Mouse (Mus musculus): ENCODE data around the gene Mxd1. TPM values are rescaled to one million over a fixed set of nuclear protein-coding genes. Genes with fewer than 3 reads are reported as not detected.

The Mxd1 gene
- polyA plus RNA-seq, 1 experiment from 2014 or later, result 11.5 TPM

DNA sequence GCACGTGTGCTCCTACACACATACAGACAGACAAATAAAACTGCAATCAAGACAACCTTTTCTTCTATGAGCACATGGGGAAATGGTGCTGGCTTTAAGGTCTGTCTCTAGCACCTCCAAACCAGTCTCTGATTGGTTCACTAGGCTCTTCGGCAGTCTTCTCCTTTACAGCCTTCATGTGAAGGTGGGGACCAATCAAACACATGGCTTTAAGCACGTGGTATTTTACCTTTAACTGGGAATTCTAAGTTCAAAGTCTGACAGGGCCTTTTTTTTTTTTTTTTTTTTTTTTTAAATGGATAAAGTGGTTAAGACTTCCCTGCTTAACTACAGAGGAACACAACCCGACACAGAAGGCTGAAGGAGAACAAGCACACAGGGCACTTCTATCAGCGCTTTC is 3.9 kb downstream of the Mxd1 start:
- 79% methylated on average over 5 of the region's 5 CpGs for WGBS
- DNase-seq (ENCODE audit: low spot score) (no peak), ATAC-seq (replicated peaks; ENCODE audit: low FRiP score) (no peak)
- Histone ChIP-seq H3K4me1 (replicated peaks; ENCODE audit: control insufficient read depth, insufficient read depth, low read length) (peaks cover 18% of the 10 kb centered on the region), H3K9me3 (ENCODE audit: control insufficient read depth, low read length) (no peaks in the 10 kb centered on the region), H3K36me3 (ENCODE audit: control insufficient read depth, insufficient read depth, low read length) (peaks cover 15% of the 10 kb centered on the region; the same call in 1 of the 2 replicates), H3K9ac (ENCODE audit: low read depth, low read length) (no peak overlapping the region), H3K27me3 (replicated peaks; ENCODE audit: control insufficient read depth, insufficient read depth, low read length) (no peaks in the 10 kb centered on the region), H3K27ac (ENCODE audit: low read depth, low read length) (no peak overlapping the region), H3K4me2 (no peak overlapping the region), H3K4me3 (ENCODE audit: low read depth, low read length) (no peak overlapping the region)

DNA sequence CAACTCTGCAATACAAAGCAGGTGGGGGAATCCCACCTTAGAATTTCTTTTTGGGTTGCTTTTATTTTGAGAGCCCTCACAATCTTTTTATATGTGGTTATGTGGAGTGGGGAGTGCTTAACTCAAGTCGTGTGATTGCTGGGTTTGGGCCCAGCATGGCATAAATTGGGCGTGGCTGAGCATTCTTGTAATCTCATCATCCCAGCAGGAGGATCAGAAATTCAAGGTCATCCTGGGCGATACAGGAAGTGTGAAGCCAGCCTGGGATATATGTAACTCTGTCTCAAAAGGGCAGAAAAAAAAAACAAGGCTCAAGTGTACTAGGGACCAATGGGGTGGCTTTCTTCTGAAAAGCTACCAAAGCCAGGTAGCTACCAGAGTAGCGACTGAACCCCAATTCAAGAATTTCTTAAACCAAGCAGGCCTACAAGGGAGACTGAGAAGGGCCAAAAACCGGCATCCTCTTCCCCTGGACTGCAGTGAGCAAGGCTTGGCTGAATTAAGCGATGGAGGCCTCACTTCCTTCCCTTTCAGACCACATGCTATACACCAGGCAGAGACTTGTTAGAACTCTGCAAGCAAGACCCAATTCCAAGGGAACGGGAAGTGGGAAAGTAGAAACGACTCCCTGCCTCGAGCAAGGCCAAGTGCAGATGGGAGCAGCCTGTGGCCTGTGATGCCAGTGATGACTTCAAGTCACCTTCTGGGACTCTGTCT is 8.6 kb downstream of the Mxd1 start:
- ATAC-seq (replicated peaks; ENCODE audit: low FRiP score) (peak; percentile 66), DNase-seq (ENCODE audit: low spot score) (no peak)
- Histone ChIP-seq H3K36me3 (ENCODE audit: control insufficient read depth, insufficient read depth, low read length) (peaks cover 10% of the 10 kb centered on the region; the same call in 1 of the 2 replicates), H3K4me3 (ENCODE audit: low read depth, low read length) (no peak overlapping the region), H3K27ac (ENCODE audit: low read depth, low read length) (no peak overlapping the region), H3K9me3 (ENCODE audit: control insufficient read depth, low read length) (no peaks in the 10 kb centered on the region), H3K4me1 (replicated peaks; ENCODE audit: control insufficient read depth, insufficient read depth, low read length) (peaks cover 10% of the 10 kb centered on the region; the same call in 1 of the 2 replicates), H3K4me2 (no peak overlapping the region), H3K27me3 (replicated peaks; ENCODE audit: control insufficient read depth, insufficient read depth, low read length) (no peaks in the 10 kb centered on the region), H3K9ac (ENCODE audit: low read depth, low read length) (0 out of 2 replicates have a peak overlapping the region, but pooled peaks have one; percentile 17)
- 54% methylated on average over 9 of the region's 9 CpGs for WGBS

DNA sequence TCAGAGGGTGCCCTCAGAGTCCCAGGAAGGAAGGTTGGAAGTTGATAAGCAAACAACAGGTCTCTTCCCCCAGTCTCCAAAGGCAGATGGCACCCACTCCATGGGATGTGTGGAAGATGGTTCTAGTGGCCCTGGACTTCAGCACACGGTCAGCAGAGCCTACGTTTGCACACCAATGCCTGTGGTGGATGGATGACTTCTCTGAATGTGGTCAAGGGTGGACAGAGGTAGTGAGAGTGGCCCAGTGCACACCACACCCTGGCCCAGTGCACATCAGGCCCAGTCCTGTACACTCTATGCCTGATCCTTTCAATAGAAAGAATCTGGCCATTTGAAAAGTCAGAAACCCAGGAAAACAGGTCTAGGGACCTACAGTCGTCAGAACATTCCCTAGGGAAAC is 10.5 kb downstream of the Mxd1 start:
- Histone ChIP-seq H3K9ac (ENCODE audit: low read depth, low read length) (no peak overlapping the region), H3K9me3 (ENCODE audit: control insufficient read depth, low read length) (no peaks in the 10 kb centered on the region), H3K27ac (ENCODE audit: low read depth, low read length) (no peak overlapping the region), H3K4me3 (ENCODE audit: low read depth, low read length) (no peak overlapping the region), H3K4me1 (replicated peaks; ENCODE audit: control insufficient read depth, insufficient read depth, low read length) (peaks cover 10% of the 10 kb centered on the region; the same call in 1 of the 2 replicates), H3K4me2 (no peak overlapping the region), H3K27me3 (replicated peaks; ENCODE audit: control insufficient read depth, insufficient read depth, low read length) (no peaks in the 10 kb centered on the region), H3K36me3 (ENCODE audit: control insufficient read depth, insufficient read depth, low read length) (peaks cover 8% of the 10 kb centered on the region; the same call in 1 of the 2 replicates)
- ATAC-seq (replicated peaks; ENCODE audit: low FRiP score), result no peak
- no peak for DNase-seq (ENCODE audit: low spot score)
- WGBS, result 93% methylated on average over 3 of the region's 3 CpGs

DNA sequence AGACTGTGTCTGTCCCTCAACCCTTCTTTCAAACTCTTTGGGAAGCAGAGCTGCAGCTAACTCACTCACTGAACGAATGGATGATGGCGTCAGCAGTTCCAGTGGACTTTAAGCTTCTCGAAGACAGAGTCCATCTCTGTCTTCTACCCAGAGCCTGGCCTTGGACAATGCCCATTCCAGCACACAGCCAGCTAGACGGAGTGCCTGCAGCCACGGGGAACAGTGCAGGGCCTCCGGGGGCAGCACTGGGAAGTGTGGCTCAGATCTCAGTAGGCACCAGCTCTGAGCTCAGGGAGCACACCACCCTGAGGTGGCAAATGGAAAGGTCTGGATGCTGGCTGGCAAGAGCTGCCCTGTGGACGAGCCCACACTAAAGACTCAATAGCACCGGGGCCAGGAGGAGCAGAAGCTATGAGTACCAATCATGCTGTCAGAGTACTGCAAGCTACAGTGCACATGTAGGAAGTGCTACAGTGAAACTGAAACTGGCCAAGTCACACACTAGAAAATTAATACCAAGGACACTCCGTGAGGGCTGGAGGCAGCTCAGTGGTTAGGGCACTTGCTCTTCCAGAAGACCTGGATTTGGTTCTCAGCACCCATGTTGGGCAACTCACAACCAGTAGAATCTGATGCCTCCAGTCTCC is 14.6 kb downstream of the Mxd1 start:
- Histone ChIP-seq H3K9ac (ENCODE audit: low read depth, low read length) (no peak overlapping the region), H3K4me1 (replicated peaks; ENCODE audit: control insufficient read depth, insufficient read depth, low read length) (no peaks in the 10 kb centered on the region; the same call in 1 of the 2 replicates), H3K4me3 (ENCODE audit: low read depth, low read length) (no peak overlapping the region), H3K9me3 (ENCODE audit: control insufficient read depth, low read length) (no peaks in the 10 kb centered on the region), H3K27me3 (replicated peaks; ENCODE audit: control insufficient read depth, insufficient read depth, low read length) (no peaks in the 10 kb centered on the region), H3K27ac (ENCODE audit: low read depth, low read length) (no peak overlapping the region), H3K4me2 (no peak overlapping the region), H3K36me3 (ENCODE audit: control insufficient read depth, insufficient read depth, low read length) (peaks cover 13% of the 10 kb centered on the region; the same call in 1 of the 2 replicates)
- ATAC-seq (replicated peaks; ENCODE audit: low FRiP score), result no peak
- no peak for DNase-seq (ENCODE audit: low spot score)
- WGBS, result 78% methylated on average over 9 of the region's 9 CpGs

DNA sequence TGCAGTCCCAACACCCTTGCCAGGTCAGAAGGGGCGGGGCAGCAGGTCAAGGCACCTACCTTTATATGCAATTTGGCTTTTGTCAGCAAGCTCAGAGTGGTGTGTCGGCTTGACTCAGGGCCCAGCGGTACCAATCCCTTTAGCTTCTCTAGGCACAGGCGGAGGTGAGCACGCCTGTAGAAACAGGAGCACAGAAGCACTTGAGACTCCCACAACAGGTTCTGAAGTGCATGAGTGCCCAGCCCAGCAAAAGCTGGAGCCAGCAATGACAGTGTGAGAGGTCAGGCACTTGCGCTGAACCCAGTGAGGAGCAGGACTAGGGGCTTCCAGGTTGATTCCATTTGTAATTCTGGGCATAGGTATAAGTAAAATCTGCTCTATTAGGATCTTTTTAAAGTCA is 15.9 kb downstream of the Mxd1 start:
- DNase-seq (ENCODE audit: low spot score), result no peak
- H3K4me2 ChIP-seq, result no peak overlapping the region
- no peaks in the 10 kb centered on the region for H3K27me3 ChIP-seq (replicated peaks; ENCODE audit: control insufficient read depth, insufficient read depth, low read length)
- no peak overlapping the region for H3K9ac ChIP-seq (ENCODE audit: low read depth, low read length)
- H3K9me3 ChIP-seq (ENCODE audit: control insufficient read depth, low read length), result no peaks in the 10 kb centered on the region
- no peak overlapping the region for H3K27ac ChIP-seq (ENCODE audit: low read depth, low read length)
- WGBS, result 92% methylated on average over 6 of the region's 6 CpGs
- no peak for ATAC-seq (replicated peaks; ENCODE audit: low FRiP score)
- H3K36me3 ChIP-seq (ENCODE audit: control insufficient read depth, insufficient read depth, low read length), result peaks cover 14% of the 10 kb centered on the region; the same call in 1 of the 2 replicates
- H3K4me1 ChIP-seq (replicated peaks; ENCODE audit: control insufficient read depth, insufficient read depth, low read length), result no peaks in the 10 kb centered on the region; the same call in 1 of the 2 replicates
- H3K4me3 ChIP-seq (ENCODE audit: low read depth, low read length), result no peak overlapping the region

DNA sequence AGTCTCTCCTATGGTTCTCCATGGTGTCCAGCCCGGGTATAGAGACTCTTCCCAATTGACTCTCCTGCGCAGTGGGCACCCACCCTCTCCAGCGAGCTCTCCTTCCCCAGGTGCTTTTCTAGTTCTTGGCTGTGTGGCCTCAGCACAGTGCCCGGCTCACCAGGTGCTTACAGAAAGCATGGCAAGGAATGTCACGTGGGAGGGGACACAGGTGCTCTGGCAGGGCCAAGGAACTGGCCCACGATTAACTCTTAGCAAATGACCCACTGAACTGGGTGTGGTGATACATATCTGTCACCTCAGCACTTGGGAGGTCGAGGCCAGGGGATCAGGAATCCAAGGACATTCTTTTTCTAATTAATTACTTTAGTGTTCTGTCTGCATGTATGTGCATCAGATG is 22.8 kb downstream of the Mxd1 start:
- peaks cover 10% of the 10 kb centered on the region; the same call in 1 of the 2 replicates for H3K36me3 ChIP-seq (ENCODE audit: control insufficient read depth, insufficient read depth, low read length)
- ATAC-seq (replicated peaks; ENCODE audit: low FRiP score), result no peak
- DNase-seq (ENCODE audit: low spot score), result no peak
- H3K9ac ChIP-seq (ENCODE audit: low read depth, low read length), result no peak overlapping the region
- H3K4me3 ChIP-seq (ENCODE audit: low read depth, low read length), result no peak overlapping the region
- no peak overlapping the region for H3K27ac ChIP-seq (ENCODE audit: low read depth, low read length)
- H3K27me3 ChIP-seq (replicated peaks; ENCODE audit: control insufficient read depth, insufficient read depth, low read length), result no peaks in the 10 kb centered on the region
- 75% methylated on average over 7 of the region's 7 CpGs for WGBS
- H3K4me2 ChIP-seq, result no peak overlapping the region
- H3K4me1 ChIP-seq (replicated peaks; ENCODE audit: control insufficient read depth, insufficient read depth, low read length), result peaks cover 2% of the 10 kb centered on the region; the same call in 1 of the 2 replicates
- H3K9me3 ChIP-seq (ENCODE audit: control insufficient read depth, low read length), result no peaks in the 10 kb centered on the region

DNA sequence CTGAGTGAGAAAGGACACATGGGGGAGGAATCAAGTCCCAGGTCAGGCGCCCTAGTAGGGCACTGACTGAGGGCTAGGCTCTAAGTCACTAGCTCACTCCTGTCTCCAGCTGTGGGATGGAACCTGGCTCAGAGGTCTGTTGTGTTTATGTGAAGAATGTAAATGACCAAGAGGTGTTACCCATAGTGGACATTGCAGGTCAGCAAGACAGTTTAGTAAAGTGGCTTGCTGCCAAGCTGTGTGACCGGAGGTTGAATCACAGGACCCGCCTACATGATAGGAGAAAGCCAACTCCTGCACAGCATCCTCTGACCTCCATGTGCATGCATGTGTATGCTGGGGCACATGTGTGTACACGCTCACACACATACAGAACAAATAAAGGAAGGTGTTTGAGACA is 23.4 kb downstream of the Mxd1 start:
- H3K4me1 ChIP-seq (replicated peaks; ENCODE audit: control insufficient read depth, insufficient read depth, low read length), result peaks cover 7% of the 10 kb centered on the region
- H3K27ac ChIP-seq (ENCODE audit: low read depth, low read length), result no peak overlapping the region
- no peak for ATAC-seq (replicated peaks; ENCODE audit: low FRiP score)
- H3K9me3 ChIP-seq (ENCODE audit: control insufficient read depth, low read length), result no peaks in the 10 kb centered on the region
- no peak overlapping the region for H3K9ac ChIP-seq (ENCODE audit: low read depth, low read length)
- no peak for DNase-seq (ENCODE audit: low spot score)
- H3K4me2 ChIP-seq, result no peak overlapping the region
- H3K4me3 ChIP-seq (ENCODE audit: low read depth, low read length), result no peak overlapping the region
- H3K36me3 ChIP-seq (ENCODE audit: control insufficient read depth, insufficient read depth, low read length), result peaks cover 4% of the 10 kb centered on the region; the same call in 1 of the 2 replicates
- H3K27me3 ChIP-seq (replicated peaks; ENCODE audit: control insufficient read depth, insufficient read depth, low read length), result no peaks in the 10 kb centered on the region
- 76% methylated on average over 4 of the region's 4 CpGs for WGBS

DNA sequence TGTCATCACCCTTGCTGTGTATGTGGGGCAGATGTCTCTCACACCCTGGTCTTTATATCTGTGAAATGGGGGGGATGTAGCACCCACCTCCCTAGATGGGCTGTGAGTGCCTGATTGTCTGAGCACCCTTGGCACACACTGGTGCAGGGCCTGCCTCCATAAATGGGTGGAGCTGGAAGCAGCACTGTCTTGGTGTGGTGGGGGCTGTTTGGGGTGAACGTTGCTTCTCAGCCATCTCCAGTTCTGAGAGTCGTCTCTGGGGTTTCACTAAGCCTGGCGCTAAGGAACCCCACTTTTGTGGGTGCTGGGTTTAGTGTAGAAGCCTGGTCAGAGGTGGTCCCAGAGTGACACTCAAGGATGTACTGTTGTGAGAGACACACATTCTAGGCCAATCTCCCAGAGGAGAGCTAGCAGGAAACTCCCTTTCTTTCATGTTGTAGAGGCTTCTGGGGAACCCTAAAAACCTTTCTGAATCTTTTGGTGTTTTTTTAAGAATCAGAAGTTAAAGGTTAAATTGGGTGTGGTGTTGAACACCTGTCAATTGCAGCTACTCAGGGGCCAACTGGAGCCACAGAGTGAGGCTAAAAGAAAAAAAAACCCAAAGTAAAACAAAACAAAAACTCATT is 24.1 kb downstream of the Mxd1 start:
- no peak for ATAC-seq (replicated peaks; ENCODE audit: low FRiP score)
- 69% methylated on average over 3 of the region's 3 CpGs for WGBS

More for the DNA sequence above, 24.1 kb downstream of the Mxd1 start:
- H3K36me3 ChIP-seq (ENCODE audit: control insufficient read depth, insufficient read depth, low read length), result 0 out of 2 replicates have a peak, but pooled peaks cover 2% of the 10 kb centered on the region
- H3K27me3 ChIP-seq (replicated peaks; ENCODE audit: control insufficient read depth, insufficient read depth, low read length), result no peaks in the 10 kb centered on the region
- H3K4me1 ChIP-seq (replicated peaks; ENCODE audit: control insufficient read depth, insufficient read depth, low read length), result peaks cover 11% of the 10 kb centered on the region
- no peak overlapping the region for H3K27ac ChIP-seq (ENCODE audit: low read depth, low read length)
- H3K4me2 ChIP-seq, result no peak overlapping the region
- H3K9ac ChIP-seq (ENCODE audit: low read depth, low read length), result no peak overlapping the region
- H3K4me3 ChIP-seq (ENCODE audit: low read depth, low read length), result no peak overlapping the region
- no peak for DNase-seq (ENCODE audit: low spot score)
- H3K9me3 ChIP-seq (ENCODE audit: control insufficient read depth, low read length), result no peaks in the 10 kb centered on the region
